Mouse (Mus musculus) ES-E14 (cell line): ENCODE results near the gene Gm17428. TPM values are rescaled to one million over a fixed set of nuclear protein-coding genes. Genes with fewer than 3 reads are reported as not detected.
A peak's percentile ranks its signal among the peaks of the same experiment; 100 is the strongest.

ENCODE experiments used
- DNase-seq: peaks from one replicate; pipeline ENCODE4 v3.0.0-alpha.2; 2013; ENCODE audit warnings: low read depth, low spot score
- H3K27ac ChIP-seq: 2 replicates; pipeline ENCODE4 v1.5.1; 2012; ENCODE audit warnings: low read depth, mild to moderate bottlenecking, low read length, moderate library complexity, mixed read lengths; ENCODE audit not compliant: poor library complexity, insufficient read depth, severe bottlenecking
- H3K36me3 ChIP-seq: 2 replicates; pipeline ENCODE4 v1.6.1; 2012; ENCODE audit warnings: mild to moderate bottlenecking, low read length, moderate library complexity, mixed read lengths; ENCODE audit not compliant: control insufficient read depth, poor library complexity, insufficient read depth, severe bottlenecking
- H3K4me1 ChIP-seq, 2 experiments: fragments of 150-350 bp in 1 of 2; sonication (generic) in 1 of 2; 2 replicates each; pipeline ENCODE4 v1.6.1; 2012; ENCODE audit warnings: low read length in 2 of 2, mild to moderate bottlenecking in 1 of 2, mixed read lengths in 1 of 2; ENCODE audit not compliant: control insufficient read depth in 2 of 2, insufficient read depth in 2 of 2, poor library complexity in 1 of 2
- H3K4me3 ChIP-seq, 2 experiments: fragments of 150-350 bp in 1 of 2; sonication (generic) in 1 of 2; 2 replicates each; pipeline ENCODE4 v1.5.1; 2012; ENCODE audit warnings: low read length in 2 of 2, low read depth in 1 of 2, mild to moderate bottlenecking in 1 of 2, mixed read lengths in 1 of 2; ENCODE audit not compliant: insufficient read depth in 1 of 2, poor library complexity in 1 of 2, severe bottlenecking in 1 of 2
- H3K9ac ChIP-seq: 2 replicates; pipeline ENCODE4 v1.6.1; 2012; ENCODE audit warnings: low read depth, mild to moderate bottlenecking, low read length, mixed read lengths; ENCODE audit not compliant: poor library complexity, insufficient read depth, severe bottlenecking
- H3K9me3 ChIP-seq: fragments of 150-350 bp; sonication (generic); 2 replicates; pipeline ENCODE4 v1.6.1; 2012; ENCODE audit warnings: low read depth, mild to moderate bottlenecking, low read length; ENCODE audit not compliant: control insufficient read depth, insufficient read depth
- CHD2 ChIP-seq: IDR thresholded peaks from 2 replicates; pipeline ENCODE4 v1.6.1; 2014; ENCODE audit warnings: mild to moderate bottlenecking, low read depth, low read length, inconsistent platforms
- HCFC1 ChIP-seq: IDR thresholded peaks from 2 replicates; pipeline ENCODE4 v1.6.1; 2012; ENCODE audit warnings: low read length, inconsistent platforms, borderline replicate concordance; ENCODE audit not compliant: insufficient read depth
- MAFK ChIP-seq: IDR thresholded peaks from 2 replicates; pipeline ENCODE4 v1.6.1; 2014; ENCODE audit warnings: mild to moderate bottlenecking, low read depth, low read length, inconsistent platforms; ENCODE audit not compliant: insufficient read depth
- ZC3H11A ChIP-seq: IDR thresholded peaks from 2 replicates; pipeline ENCODE4 v1.6.1; 2012; ENCODE audit warnings: low read depth, mild to moderate bottlenecking, inconsistent platforms, low read length, borderline replicate concordance
- ZNF384 ChIP-seq: IDR thresholded peaks from 2 replicates; pipeline ENCODE4 v1.6.1; 2012; ENCODE audit warnings: low read depth, low read length, inconsistent platforms
- in situ Hi-C, 2 experiments: fragments of 600-800 bp; cut with MboI; formaldehyde crosslinking; loops; one replicate each; pipeline ENCODE4 v1.15.1; 2025; ENCODE audit warnings: low sequenced_read_pairs in 2 of 2, inconsistent platforms in 1 of 2; ENCODE audit not compliant: unreplicated experiment in 2 of 2
- total RNA-seq: library from RNA; depleted of rRNA; stranded (reverse); fragments of 300-350 nt; gene quantifications from 2 replicates; pipeline ENCODE4 v1.2.3, GENCODE M21; 2012

Gm17428 gene
- total RNA-seq, 1 experiment, result not detected

DNA sequence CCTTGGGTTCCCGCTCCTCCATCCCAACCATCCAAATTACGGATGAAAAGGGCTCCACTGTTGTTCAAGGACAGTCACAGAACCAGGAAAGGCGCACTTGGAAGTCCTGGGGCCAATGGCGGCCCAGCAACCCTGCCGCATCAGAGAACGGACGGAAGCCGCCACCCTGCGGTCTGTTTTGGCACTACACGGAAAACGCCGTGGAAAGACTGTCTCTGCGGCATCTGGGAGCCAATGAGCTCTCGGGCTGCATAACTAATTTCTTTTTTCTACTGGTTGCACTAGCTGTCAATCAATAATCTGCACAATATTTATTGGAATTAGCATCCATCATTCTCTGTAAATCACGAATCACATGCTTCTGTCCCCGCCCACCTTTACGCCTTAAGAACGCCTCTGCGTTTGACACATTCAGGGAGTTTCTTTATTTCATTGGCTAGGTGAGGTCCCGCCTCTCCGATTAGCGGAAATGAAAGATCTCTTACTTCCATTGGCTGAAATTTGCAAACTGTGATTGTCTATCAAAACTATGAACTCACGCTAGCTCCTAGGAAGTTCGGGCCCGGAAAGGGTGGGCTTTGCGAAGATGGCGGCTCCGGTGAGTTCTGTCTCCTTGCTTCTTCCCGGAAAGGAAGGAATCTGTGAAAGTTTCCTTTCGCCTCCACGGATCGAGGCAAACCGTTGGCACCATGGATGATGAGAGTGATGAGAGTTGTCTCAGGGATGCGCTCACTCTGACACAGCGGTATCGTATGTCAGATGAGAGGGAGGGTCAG is 38.4 kb downstream of the Gm17428 start, which contains the start of gene Ngdn:
Gene Ngdn (plus strand): TSS at position 464 of the 776 bp plus-strand sequence.
- TF ChIP-seq MAFK, result no peak
- peak; percentile 74; the same call in 1 of the 2 replicates for TF ChIP-seq ZC3H11A
- TF ChIP-seq ZNF384, result no peak
- TF ChIP-seq HCFC1, result 0 out of 2 replicates have a peak, but pooled peaks have one; percentile 41
- TF ChIP-seq CHD2, result peak; percentile 99
- peak within 1 kb of the TSS; percentile 88 to 95 for H3K4me3 ChIP-seq
- no peaks in the 10 kb centered on the region for H3K4me1 ChIP-seq
- DNase-seq, result peak; percentile 100
- in situ Hi-C loops, result loop anchor here in 1 of 2 experiments (10.0 kb wide), 2 partner anchors 110 to 170 kb away; no protein-coding TSS in a partner anchor
- H3K27ac ChIP-seq, result peak within 1 kb of the TSS; percentile 69
- peaks cover 7% of the 10 kb centered on the region for H3K36me3 ChIP-seq
- no peaks in the 10 kb centered on the region for H3K9me3 ChIP-seq
- peak within 1 kb of the TSS; percentile 96 for H3K9ac ChIP-seq

DNA sequence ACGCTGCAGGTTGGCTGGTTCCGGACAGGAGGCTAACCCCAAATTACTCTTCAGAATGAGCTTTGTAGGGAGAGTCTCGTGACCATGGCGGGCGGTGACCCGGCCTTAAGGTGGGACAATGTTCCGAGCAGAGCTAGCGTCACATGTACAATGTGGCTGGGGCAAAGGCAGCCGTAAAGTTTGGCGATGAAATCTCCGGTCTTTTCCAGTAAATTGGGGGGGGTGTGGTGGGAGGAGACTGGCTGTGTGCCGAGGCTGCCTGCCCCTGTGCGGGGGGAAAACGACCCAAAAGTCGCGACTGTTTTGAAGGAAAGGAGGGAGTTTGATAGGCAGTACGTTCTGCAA is 39.0 kb downstream of the Gm17428 start:
- peak overlapping the region; percentile 88 to 95 for H3K4me3 ChIP-seq
- in situ Hi-C loops, result loop anchor here in 1 of 2 experiments (10.0 kb wide), 2 partner anchors 111 to 171 kb away; no protein-coding TSS in a partner anchor
- H3K4me1 ChIP-seq, result no peaks in the 10 kb centered on the region
- TF ChIP-seq ZC3H11A, result no peak
- TF ChIP-seq ZNF384, result no peak
- no peak for TF ChIP-seq MAFK
- TF ChIP-seq HCFC1, result no peak
- no peak for TF ChIP-seq CHD2
- H3K36me3 ChIP-seq, result peaks cover 9% of the 10 kb centered on the region
- H3K9me3 ChIP-seq, result no peaks in the 10 kb centered on the region
- H3K9ac ChIP-seq, result peak overlapping the region; percentile 96
- peak overlapping the region; percentile 48 for H3K27ac ChIP-seq
- DNase-seq, result no peak

DNA sequence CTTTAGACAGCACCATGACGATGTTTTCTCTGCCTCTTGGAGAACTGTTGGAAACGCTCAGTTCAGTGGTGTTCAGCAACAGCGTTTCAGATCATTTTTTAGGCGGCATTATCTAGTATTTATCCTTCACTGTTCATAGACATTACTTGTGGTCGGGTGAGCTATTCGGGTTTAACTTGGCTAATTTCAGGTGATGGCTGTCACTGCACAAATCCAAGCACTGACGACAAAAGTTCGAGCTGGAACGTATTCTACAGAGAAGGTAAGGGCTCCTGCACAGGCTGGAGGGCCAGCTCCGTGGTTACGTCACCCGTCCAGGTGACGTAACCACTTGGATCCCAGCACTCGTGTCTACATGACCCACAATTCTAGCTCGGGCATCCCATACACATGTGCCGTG is 40.1 kb downstream of the Gm17428 start:
- in situ Hi-C loops, result loop anchor here in 1 of 2 experiments (10.0 kb wide), 2 partner anchors 112 to 172 kb away; no protein-coding TSS in a partner anchor
- H3K4me3 ChIP-seq, result no peak overlapping the region
- H3K9me3 ChIP-seq, result no peaks in the 10 kb centered on the region
- H3K36me3 ChIP-seq, result peaks cover 11% of the 10 kb centered on the region
- H3K27ac ChIP-seq, result no peak overlapping the region
- TF ChIP-seq ZNF384, result no peak
- TF ChIP-seq CHD2, result no peak
- no peak for TF ChIP-seq ZC3H11A
- TF ChIP-seq HCFC1, result no peak
- TF ChIP-seq MAFK, result no peak
- H3K4me1 ChIP-seq, result no peaks in the 10 kb centered on the region
- DNase-seq, result no peak
- no peak overlapping the region for H3K9ac ChIP-seq

- TF ChIP-seq ZNF384, result no peak
- no peak for TF ChIP-seq MAFK
- TF ChIP-seq CHD2, result no peak
- no peak for TF ChIP-seq ZC3H11A
- TF ChIP-seq HCFC1, result no peak
- Histone ChIP-seq H3K4me1 (peaks cover 0 to 5% of the 10 kb centered on the region in 2 experiments; a peak in 1 of 4 replicates), H3K4me3 (no peak overlapping the region), H3K9ac (no peak overlapping the region), H3K9me3 (no peaks in the 10 kb centered on the region), H3K27ac (no peak overlapping the region), H3K36me3 (peaks cover 27% of the 10 kb centered on the region)
- no peak for DNase-seq
- in situ Hi-C loops, result no loop called here
Observed at GRCm38 (mm10) chr14:55020394-55020793, 43.7 kb downstream of the Gm17428 start.
